Mouse (Mus musculus): ENCODE data around the gene Tmem97.

DNA sequence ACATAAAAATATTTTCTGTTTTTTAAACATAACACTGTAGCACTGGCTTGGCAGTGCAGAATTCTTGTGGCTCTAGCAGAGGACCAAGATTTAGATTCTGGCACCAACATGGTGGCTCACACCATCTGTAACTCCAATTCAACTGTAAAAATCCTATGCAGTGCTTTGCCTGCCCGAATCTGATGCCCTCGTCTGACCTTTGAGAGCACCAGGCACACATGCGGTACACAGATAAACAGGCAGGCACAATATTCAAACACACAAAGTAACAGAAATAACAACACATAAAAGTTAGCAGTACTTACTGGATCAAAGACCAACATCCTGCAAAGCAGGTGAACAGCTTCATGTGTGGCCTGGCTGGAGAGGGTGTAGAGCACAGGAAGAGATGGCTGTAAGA is 24.0 kb upstream of the Tmem97 start:
- TF ChIP-seq CTCF (IDR thresholded peaks at IDR 0.05; ENCODE audit: borderline replicate concordance, insufficient read depth, low read depth, low read length) (no peak), POLR2A (IDR thresholded peaks at IDR 0.05; ENCODE audit: borderline replicate concordance, insufficient read depth, low read length) (no peak)
